Mouse (Mus musculus) ovary, postnatal 14 days (tissue): ENCODE data around the gene Samd8.
A peak's percentile ranks its signal among the peaks of the same experiment; 100 is the strongest.

Experiments used
- DNase-seq: peaks from one replicate; pipeline ENCODE4 v3.0.0; 2022; ENCODE audit warnings: low spot score

The Samd8 gene

DNA sequence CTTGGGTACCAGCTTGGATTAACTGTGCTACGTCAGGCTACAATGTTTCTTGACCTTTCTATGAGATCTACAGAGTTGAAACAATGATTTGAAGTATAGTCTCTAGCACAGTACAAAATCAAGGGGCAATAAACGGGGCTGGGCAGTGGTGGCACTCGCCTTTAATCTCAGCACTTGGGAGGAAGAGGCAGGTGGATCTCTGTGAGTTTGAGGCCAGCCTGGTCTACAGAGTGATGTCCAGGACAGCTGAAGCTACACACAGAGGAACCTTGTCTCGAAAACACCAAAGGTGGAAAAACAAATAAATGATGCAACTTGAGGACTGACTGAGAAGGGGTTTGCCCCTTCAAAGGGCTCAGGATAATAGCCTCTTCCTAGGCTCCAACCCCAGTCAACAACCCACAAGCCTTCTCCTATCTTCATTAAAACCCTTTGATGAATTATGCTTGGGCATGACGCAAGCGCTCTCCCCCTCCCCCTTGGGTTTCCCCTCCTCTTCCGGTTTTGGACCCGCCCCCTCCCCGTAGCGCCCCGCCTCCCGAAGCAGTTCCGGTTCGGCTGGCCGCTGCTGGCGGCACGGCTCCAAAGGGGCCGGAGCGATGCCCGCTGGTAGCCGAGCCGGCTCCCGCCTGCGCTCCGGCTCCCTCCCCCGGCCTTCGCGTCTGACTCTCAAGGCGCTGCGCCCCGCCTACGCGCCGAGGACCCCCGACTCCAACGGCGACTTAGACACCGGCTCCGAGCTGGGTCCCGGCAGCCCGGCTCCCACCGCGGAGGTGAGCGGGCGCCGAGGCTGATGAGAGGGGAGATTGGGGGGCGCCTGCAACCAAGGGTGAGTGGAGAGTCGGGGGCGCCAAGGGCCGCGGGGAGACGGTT lies at the start of gene Samd8:
Gene Samd8 (plus strand): TSS at position 524 of the 873 bp plus-strand sequence.
- DNase-seq: peak; percentile 80

DNA sequence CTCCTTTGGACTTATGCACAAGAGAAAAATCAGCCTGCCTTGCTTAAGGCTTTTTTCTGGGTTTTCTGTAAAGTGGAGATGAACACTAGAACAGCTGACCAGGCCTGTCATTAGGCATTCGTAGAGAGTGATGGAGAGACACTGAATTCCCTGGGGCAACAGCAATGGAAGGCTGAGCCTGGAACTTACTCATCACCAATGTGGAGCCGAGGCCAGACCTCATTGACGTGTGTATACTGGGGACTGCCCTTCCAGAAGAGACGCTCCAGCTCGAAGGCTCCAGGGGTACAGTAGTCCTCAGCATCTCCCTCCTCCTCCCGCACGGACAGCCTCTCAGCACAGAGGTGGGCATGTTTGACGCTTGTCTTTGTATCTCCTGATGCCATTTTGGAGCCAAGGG lies 47.6 kb upstream of the Samd8 start:
- no peak for DNase-seq

DNA sequence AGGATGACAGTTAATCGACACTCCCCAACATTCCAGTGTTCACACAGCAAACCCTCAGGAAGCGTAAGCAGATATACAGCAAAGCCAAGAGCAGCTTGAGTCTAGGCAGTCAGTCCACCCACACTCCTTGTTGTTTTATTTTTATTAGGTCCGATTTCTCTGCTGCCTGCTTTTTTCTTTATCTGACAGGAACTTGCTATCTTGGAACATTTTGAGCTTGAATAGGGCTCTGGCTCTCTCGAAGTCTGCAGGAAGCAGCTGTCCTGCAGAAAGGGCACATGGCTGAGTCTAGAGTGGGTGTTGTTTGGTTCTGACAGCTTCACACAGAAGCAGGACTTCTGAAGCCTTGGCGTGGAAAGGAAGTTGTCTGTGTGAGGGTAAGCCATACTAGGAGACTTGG lies 47.1 kb upstream of the Samd8 start:
- no peak for DNase-seq

DNA sequence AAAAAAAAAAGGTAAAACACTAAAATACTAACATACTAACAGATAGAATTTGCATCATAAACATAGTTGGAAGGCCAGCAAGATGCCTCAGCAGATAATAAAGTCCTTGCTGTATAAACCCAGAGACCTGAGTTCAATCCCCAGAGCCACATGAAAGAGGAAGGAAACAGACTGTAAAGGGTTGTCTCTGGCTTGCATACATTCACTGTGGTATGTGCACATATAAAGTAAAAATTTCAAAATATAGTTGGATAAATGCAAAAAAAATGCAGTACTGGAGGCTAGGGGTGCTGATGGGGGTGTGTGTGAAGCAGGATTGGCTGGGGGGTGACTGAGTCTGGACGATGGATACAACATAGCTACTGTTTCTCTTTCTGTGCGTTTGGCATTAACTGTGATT lies 44.9 kb upstream of the Samd8 start:
- no peak for DNase-seq

DNA sequence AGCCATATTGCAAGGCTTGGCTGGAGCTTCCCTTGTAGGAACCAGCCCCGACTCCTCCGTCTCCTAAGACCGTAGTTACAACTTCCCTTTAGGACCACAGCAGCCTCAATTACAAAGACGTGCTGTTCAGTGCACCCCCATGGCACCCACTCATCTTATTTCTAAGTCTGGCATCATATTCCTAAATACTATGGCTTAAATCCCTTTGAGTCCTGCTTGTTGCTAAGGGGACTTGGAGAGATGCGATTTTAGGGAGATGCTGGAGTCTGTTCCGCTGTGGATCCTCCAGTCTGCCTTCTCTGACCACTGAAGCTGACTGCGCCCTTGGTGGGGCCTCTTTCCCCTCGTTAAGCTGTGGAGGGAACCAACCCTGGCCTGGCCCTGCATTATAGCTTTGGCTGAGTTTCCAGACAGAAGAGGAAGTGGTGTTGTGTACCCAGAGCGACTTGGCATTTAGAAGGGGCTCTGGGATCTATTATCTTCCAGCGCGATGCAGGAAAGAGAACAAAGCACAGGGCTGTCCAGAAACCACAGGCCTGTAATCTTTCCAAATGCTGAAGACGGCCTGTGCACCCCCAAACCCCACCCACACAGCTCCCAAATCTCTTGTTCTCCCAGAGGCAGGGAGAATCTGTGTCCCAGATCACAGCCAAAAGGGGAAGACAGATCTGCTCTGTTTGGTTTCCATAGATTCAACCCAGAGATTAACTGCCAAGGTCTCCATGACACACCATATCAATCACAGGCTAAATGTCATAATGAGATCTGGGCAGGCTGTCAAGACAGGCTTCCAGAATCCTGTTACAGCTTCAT lies 43.4 kb upstream of the Samd8 start:
- peak; percentile 16 for DNase-seq

DNA sequence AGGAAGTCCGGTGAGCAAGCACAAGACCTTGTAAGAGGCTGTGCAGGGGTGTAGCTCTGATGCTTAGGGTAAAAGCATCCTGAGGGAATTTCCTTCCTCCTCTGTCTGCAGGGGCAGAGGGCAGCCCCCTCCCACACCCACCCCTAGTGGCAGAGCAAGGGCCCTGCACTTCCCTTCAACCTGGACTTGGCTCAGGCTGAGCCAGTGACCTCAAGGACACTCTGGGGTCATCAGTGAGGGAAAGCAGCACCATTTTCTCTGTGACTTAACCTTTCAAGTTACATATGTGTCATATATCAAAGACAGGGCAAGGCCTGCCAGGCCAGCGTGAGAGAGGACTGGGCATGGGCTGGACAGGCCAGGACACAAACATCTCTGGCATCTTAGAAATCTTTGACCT lies 40.8 kb upstream of the Samd8 start:
- no peak for DNase-seq

DNA sequence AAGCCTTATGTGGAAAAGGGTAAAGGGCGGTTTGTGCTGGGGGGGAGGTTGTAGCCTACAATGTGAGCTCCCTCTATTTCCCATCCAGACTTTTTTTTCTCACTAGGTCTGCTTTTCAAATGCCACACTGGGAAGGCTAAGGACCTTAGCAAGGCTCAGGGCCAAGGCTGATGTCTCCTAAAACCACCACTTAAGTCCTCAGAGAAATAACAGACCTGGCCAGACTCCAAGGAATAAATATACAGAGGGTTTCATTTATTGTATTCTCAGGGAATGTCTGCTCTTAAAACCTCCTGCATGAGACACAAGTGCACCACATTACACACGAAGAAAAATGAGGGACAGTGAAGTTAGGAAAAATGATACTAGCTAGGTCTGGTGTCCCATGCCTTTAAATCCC lies 39.1 kb upstream of the Samd8 start:
- DNase-seq: no peak

DNA sequence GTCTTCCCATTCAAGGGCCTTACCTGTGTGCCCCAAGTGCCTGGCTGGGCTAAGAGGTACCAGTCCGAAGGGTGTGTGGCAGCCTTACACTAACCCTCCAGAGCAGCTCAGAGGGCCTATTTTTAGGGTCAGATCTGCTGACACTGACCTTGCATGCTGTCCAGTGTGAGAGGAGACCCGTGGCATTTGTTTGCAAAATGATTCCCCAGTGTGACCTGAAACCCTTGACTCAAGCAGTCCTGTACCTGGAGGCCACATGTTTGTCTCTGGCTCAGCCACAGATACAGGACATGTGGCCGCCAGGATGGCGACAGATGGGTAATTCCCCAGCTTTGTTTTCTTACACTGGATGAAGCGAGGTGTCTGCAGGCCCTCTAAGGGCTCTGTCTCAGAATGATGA lies 35.8 kb upstream of the Samd8 start, which contains the start of gene Dupd1:
Gene Dupd1 (minus strand): TSS at position 91 of the 400 bp plus-strand sequence.
- no peak for DNase-seq

DNA sequence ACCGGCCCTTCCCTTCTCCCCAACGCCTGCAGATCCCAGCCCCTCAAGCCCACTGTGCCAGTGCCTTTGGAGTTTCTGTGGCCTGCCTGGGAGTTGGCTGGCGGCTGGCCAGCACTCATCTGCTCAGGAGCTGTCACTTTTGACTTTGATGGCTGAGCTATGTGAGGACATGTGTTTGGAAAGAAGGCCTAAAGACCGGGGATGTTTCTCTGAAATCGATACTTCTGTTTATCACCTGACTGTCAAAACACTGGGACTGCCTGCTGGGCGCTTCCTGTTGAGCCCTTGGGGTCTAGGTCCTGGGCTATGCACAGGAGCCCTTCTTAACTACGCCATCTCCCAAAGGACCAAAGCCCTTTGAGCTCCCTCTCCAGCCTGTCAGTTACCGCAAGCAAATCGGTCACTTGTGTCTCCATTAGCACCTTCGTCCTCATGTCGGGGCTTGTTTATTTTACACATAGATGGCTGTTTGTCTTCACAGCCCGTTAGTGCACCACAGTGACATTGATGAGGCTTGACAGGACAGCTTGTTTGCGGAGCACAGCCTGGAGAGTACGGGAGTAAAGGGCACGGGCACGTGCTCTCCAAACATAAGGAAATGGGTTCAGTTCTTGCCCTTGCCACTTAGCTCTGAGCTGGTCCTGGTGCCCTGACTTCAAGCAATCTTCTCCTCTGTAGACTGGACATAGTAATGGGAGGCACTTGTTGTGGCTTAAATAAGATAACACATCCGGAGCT lies 30.5 kb upstream of the Samd8 start:
- DNase-seq: no peak

DNA sequence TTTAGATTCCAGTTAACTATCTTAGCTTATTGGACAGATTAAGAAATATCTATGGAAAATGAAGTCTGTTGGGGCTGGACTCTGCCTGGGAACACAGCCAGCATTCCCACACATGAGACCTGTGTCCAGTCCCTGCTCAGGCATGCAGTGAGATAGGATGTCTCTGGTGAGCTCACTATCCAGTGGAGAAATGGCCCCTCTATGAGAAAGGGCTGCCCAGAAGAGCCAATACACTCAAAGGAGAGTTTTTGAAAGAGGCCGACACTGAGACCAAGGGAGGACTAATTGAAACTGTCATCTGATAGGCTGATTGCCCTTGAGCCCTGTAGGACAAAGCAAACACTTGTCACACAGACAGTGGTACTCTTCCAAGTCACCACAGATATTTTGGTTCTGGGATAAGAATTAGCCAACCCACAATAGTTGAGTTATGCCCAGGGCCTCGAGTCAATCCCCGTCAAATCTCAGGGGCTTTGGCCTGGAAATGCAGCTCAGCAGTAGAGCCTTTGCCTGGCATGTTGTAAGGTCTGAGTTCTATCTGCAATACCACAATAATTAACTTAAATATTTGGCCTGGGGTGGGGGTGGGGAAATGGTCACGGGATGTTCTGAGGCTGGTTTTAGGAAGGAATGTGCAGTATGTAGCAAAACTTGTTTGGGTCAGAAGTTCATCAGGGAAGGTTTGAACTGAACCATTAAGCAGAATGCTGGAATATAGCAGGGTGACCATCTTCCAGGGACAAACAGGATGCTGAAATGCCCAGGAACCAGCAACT lies 29.7 kb upstream of the Samd8 start:
- no peak for DNase-seq

DNA sequence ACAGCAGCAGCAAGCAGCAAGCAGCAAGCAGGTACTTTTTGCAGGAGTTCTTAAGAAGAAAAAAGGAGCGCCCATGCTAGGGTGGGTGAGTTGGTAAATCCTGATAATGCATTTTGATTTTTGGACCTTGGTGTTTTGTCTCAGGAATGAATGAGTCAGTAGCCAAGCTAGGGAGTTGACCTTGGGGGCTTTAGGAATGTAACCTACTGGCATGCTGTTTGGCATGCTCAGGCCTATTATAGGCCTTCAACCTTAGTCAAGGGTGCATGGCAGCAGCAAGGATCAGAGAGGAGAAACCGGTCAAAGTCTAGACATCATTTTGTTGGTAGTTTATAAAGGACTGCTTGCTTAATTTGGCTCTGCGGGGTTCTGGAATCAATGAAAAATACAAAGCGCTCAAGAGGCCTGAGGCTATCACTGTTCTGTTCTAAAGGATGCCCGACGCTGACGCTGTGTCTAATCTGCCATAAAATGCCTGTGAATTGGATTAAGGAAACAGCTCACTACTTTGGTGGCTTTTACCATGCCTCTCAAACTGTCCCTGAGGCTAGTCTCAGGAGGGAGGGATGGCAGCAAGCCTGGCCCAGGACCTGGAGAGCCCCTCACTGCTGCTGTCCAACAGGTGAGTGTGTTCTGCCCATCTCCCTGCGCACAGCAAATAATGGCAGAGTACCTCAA lies 28.2 kb upstream of the Samd8 start:
- DNase-seq: no peak

DNA sequence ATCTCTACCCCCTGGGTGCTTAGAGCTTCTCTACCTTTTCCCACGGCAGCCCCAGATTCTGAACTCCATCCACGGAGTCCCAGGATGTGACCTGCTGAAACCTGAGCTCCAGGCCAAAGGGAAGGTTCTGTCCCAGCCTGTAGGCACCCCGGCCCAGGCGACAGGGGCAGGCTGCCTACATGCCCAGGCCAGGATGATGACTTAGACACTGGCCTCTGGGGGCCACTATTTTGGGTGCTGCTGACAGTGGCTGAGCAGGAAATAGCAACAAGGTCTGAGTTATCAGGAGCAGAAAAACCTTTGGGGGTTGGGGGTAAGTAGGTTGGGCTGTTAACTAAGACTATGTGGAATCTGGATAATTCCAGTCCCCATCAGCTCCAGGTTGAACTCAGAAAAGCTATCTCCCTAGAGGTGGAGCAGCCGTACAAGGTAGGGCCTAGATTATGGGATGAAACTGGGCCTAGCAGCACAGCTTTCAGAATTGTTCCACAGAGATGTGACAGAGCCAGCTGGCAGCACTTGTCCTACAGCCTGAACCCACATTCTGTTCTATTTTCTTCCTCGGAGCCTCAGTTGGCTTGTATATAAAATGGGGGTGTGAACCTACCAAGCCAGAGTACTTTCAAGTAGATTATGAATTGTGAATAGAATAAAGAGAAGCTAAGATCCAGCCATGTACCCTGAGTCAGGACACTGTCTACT lies 21.1 kb upstream of the Samd8 start:
- DNase-seq: no peak

DNA sequence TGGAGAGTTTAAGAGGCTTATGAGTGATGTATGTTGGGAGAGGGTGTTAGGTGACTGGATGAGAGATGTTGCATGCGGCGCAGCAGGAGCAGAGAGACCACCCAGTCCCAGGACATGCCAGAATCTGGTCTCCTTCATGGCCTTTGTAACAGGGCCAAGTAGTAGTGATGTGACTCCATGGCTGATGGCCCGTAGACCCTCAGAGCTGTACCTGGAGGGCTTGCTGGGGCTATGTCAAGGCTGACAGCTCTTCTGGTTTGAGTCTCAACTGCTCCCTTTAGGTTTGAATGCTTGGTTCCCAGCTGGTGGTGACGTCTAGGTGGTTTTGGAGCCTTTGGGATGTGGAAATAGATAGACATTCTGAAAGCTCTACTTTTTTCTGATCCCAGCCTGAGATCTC lies 20.4 kb upstream of the Samd8 start:
- DNase-seq: no peak

DNA sequence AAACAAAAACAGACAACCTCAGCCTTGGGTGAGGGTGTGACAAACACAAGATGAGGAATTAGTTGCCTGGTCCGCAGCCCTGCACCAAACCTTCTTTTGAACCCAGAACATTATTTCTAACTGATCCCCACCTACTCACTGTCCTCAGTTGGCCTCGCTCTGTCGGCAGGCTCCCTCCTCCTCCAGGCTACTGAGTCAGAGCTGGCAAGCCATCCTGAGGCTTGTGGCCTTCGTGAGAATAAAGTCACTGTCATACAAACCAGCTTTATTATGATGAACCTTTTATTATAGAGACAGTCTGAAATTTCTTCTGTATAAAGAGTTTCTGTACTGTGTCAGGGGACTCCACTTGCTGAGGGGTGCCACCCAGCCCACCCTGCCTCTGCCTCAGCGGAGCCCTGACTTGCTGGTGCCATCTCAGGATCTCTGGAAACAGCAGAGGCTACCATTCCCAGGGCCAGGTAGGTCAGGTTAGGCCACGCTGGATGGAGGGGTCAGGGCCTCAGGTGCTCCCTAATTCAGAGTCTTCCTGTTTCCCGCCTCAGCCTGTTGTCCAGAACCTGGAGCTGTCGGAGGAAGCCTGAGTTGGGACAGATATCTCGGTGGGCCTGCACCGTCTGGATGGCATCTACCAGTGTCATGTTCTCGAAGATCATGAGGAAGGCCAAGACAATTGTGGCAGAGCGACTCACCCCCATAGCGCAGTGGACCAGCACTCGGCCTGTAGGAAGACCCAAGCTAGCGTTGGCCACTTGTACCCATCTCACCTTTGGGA lies 17.0 kb upstream of the Samd8 start:
- DNase-seq: no peak

DNA sequence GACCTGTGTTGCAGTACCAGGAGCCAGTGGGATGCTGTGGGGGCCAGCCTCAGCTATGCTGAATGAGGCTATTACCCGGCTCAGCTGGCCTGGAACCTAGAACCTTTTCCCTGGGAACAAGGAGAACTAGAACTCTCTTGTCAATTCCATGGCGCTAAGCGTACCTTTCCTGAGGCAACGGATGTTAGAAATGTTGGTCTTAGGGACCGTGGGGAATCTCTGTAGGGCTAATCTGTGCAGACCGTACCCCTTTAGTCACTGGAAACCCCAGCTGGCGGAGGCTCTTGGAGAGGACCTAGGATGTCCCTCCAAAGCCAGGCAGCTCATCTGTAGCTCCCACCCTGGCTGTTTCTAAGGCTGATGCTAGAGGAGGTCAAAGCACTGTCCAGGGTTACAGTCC lies 10.0 kb upstream of the Samd8 start:
- no peak for DNase-seq

DNA sequence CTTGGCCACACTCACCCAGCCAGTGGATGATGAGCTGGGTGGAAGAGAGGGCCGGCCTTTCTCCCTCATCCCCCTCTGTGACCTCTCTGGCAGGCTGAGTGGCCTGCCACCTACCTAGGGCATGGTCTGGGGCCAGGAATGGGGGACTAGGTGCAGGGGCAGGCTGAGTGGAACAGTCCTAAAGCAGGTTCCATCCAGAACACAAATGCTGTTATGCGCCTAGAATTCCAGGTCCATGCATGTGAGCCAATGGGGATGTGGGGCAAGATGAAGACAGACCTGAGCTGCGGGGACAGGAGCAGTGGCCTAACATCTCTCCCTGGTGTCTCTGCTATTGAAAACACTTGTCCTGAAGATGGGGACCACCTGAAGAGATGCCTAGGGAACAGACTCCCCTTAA lies 9.0 kb upstream of the Samd8 start:
- no peak for DNase-seq

DNA sequence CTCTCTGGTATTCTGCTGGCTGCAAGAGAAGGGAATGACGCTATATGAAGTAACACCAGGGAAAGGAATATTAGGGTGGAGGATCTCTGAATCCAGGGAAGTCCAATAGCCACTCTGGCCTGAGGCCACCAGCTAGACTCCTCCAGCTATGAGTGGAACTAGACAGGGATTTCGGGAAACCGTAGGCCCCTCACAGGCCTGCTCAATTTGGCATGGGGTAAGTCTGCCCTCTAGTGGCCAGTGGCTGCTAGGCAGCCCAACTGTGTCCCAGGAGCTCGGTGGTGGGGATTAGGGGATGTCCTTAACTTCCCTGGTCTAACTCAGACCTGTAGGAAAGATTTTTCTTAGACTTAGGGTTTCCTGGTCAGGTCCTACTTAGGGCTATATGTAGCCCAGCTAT lies 8.5 kb upstream of the Samd8 start:
- peak; percentile 82 for DNase-seq

DNA sequence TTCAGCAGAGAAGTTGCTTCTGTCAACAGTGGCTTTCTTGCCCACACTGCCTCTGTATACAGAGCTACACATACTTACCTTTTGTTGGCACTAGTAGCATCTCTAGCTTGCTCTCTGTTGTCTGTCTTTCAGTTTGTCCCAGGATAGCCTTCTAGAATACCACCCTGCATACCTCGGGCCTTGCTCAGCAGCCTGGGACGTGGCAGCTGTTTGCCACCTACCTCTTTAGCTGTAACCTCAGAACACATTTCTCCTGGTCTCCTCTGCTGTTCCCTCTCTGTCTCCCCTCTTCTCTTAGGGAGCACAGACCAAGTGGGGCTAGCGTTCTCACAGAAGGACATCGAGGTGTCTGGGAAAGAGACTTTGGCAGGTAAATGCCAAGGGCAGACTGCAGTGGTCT lies 7.9 kb upstream of the Samd8 start:
- DNase-seq: no peak

DNA sequence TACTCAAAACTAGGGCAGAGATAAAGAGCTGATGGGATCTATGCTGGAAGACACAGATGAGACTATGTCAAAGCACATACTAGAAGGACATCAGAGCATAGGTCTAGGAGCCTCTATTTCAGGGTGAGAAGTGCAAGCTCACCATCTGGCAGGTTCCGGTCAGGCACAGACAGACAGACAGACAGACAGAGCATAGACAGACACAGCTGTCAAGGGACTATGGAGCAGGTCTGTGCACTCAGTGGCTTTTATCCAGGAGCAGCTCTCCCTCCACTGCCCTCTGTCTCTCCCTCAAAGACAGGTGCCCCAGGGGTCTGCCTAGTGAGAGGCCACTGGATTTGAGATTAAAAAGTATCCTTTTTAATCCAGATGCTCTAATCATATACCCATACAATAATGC lies 6.2 kb upstream of the Samd8 start:
- no peak for DNase-seq

DNA sequence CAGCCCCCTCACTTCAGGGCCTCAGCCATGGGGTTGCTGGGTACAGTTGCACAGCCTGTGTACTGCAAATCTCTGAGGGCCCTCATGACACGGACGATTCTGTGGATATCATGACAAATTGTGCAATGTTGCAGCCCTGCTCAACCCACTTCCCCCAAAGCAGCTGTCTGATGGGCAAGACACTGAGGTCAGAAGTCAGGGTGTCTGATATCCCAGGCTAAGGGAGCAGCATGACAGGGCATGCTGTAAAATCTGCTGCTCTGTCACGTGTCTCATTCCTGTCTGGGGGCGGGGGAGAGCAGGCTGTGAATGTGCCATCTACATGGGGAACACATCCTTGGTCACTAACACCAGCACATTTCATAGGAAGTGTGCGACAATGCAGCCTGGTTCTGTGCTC lies 5.2 kb upstream of the Samd8 start:
- DNase-seq: no peak
